Mouse (Mus musculus): ENCODE results near the gene Tubg1.
A peak's percentile ranks its signal among the peaks of the same experiment; 100 is the strongest.
"Not testable (repeated sequence)": the region's sequence is repeated elsewhere in the genome, so short reads cannot be mapped to it uniquely, and the experiment has no call there.

Tubg1 gene

DNA sequence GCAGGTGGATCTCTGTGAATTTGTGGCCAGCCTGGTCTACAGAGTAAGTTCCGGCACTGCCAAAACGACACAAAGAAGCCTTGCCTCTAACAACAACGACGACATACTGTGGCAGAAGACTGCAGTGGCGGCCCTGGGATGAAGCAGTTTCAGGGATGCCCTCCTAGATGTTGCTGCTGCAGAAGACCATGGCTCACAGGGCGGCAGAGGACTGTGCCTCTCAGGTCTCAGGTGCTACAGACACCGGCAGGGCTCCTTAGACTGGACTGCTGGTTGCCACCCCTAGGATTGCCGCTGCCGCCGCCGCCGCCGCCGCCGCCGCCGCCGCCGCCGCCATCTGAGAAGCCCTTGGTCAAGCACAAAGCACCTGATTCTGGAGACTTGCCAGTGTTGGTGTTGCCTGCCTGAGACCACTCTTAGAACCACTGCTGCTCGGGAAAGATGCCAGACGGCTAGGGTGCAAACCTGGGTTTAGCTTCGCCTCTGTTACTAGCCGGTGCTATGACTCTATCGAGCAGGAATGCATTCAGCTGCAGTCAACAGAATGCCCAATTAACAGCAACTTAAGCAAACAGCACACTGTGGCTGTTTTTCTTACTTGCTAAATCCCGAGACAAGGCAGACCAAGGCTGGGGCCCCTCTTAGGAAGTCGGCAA is 20.6 kb downstream of the Tubg1 start:
- DNase-seq (ENCODE audit: extremely low spot score), result no peak

DNA sequence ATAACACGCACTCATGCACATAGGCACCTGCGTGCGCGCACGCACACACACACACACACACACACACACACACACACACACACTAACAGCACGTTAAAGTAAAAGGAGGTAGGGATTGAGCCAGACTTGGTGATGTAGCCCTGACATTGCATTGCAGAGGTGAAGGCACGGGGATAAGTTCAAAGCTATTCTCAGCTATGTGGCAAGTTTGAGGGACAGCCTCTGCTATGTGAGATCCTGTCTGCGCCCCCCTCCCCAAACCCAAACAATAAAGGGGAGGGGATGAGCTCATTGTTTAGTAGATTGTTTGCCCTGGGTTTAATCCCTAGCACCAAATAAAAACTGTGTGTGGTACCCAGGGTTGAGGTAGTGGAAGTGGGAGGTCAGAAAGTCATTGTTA is 21.4 kb downstream of the Tubg1 start:
- no peak for DNase-seq (ENCODE audit: extremely low spot score)

- DNase-seq (ENCODE audit: extremely low spot score), result no peak
Observed at GRCm38 (mm10) chr11:101142215-101142967, 22.7 kb downstream of the Tubg1 start.

DNA sequence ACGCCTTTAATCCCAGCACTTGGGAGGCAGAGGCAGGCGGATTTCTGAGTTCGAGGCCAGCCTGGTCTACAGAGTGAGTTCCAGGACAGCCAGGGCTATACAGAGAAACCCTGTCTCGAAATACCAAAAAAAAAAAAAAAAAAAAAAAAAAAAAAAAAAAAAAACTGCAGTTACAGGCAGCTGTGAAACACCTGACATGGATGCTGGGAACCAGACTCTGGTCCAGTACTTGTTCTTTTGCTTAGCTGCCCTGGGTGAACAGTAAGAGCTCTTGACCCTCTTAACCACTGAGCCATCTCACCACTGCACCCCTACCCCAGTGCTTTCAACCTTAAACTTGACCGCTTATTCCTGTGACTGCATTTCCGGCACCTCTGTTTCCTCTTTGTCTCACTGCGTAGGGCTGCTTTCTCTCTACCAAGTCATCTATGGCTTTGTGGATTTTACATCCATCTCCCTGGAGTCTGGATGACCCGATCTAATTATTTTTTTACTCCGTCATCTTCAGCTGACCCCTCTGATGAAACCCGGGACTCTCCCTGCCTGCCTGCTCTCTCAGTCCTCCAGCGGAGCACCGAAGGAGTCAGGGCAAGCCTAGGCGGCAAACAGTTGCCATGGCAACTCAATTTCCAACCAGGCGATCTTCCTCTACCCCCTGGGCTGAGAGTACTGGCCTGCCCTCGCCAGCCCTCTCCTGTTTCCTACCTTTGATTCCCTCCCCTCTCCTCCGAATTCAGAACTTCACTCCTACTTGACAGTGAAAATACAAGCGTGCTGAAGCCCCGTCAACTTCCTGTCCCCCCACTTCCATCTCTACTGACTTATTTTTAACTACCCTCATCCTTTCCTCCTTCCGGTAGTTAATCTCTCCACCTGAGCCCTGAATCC is 23.8 kb downstream of the Tubg1 start:
- peak; percentile 55 for DNase-seq (ENCODE audit: extremely low spot score)

DNA sequence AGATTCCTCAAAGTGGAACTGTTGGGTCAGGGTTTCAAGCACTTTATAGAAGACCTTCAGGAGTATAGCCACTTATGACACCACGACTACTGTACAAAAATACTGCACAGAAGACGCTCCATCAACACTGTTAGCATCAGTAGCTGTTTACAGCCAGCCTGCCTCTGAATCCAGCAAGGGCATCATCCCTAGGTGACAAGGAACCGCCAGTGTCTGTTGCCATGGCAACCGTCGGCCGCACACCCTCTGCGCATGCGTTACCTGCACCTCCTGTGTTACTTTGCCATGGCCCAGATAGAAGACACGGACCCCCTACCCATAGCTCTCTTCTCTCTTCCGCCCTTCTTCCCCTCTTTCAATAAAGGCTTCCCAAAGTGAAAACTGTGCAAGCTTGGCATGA is 26.6 kb downstream of the Tubg1 start:
- DNase-seq (ENCODE audit: extremely low spot score), result peak; percentile 43

DNA sequence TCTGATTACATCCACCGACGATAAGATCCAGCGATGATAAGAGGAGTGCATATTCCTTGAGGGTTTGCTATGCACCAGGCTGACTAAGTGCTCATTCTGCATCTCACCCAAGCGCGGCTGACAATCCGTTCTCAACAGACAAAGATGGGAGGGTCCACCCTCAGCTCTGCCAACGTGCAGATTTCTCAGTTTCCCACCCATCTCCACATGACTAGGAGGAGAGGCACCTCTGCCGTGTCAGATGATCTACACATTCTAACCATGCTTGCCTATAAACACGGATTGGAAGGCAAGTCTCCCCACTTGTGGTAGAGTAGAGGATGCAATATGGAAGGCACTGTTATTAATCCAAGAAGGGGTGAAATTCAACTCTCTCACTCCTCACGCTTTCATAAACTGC is 29.0 kb downstream of the Tubg1 start:
- no peak for DNase-seq (ENCODE audit: extremely low spot score)

GRCm38 (mm10) chr11:101149178-101150105 is 29.7 kb downstream of the Tubg1 start:
- DNase-seq (ENCODE audit: extremely low spot score), result no peak

DNA sequence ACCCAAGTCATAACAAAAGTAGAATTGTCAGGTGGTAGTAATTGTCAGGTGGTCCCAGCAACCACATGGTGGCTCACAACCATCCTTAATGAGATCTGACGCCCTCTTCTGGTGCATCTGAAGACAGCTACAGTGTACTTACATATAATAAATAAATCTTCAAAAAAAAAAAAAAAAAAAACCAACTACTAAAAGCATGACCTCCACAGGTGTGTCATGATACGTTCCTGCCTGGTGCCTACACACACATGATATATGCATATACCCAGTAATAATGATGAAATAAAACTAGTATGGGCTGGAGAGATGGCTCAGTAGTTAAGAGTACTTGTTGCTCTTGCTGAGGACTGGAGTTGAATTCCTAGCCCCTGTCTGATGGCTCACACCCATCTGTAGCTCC is 31.3 kb downstream of the Tubg1 start:
- DNase-seq (ENCODE audit: extremely low spot score), result no peak

DNA sequence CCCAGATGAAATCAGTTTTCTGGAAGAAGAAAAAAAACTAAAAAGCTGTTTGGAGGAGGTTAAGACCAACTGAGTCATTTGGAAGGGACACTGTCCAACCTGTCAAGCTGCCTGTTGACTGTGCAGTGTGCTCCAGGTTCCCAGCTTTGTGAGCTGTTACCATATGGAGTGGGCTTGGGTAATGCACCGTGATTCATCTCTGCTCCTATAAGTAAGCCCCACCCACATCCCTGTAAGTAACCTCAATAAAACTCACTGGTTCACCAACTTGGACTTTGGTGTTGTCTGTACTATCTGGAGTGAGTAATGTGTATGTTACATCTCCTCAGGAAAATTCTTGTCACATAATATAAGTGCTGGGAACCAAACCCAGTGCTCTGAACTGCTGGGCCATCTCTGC is 33.1 kb downstream of the Tubg1 start:
- DNase-seq (ENCODE audit: extremely low spot score), result no peak

GRCm38 (mm10) chr11:101154648-101155047 is 34.9 kb downstream of the Tubg1 start:
- DNase-seq (ENCODE audit: extremely low spot score), result no peak

DNA sequence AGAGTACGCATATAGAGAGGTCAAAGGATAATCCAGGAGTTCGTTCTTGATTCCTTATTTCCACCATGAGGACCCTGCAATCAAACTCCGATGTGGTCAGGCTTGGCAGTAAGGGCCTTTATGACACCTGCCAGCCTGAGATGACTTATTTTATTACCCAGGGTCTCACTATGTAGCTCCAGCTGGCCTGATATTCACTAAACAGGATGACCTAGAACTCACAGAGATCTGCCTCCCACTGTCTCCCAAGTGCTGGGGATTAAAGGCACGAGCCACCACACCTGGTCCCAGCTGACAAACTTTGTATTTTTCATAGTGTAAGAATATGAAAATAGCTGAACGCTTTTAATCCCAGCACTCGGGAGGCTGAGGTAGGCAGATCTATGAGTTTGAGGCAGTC is 35.4 kb downstream of the Tubg1 start:
- DNase-seq (ENCODE audit: extremely low spot score), result no peak

GRCm38 (mm10) chr11:101155728-101156371 is 36.1 kb downstream of the Tubg1 start, which contains the start of gene Tubg2:
Gene Tubg2 (plus strand): TSS chr11:101155907.
- DNase-seq (ENCODE audit: extremely low spot score), result peak; percentile 67

DNA sequence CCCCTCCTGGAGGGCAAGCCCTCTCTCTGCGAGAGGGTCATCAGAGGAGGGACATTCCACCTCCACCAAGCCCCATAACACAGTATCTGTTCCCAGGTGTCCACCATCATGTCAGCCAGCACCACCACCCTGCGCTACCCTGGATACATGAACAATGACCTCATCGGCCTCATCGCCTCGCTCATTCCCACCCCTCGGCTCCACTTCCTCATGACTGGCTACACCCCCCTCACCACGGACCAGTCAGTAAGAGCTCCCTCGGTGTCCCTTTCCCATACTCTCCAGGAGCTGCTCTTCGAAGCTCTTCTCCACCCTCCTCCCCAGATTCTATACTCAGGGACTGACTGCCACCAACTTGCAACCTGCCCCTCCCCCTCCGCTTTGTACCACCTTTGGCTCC is 40.4 kb downstream of the Tubg1 start:
- not testable (repeated sequence) for DNase-seq (ENCODE audit: extremely low spot score)

DNA sequence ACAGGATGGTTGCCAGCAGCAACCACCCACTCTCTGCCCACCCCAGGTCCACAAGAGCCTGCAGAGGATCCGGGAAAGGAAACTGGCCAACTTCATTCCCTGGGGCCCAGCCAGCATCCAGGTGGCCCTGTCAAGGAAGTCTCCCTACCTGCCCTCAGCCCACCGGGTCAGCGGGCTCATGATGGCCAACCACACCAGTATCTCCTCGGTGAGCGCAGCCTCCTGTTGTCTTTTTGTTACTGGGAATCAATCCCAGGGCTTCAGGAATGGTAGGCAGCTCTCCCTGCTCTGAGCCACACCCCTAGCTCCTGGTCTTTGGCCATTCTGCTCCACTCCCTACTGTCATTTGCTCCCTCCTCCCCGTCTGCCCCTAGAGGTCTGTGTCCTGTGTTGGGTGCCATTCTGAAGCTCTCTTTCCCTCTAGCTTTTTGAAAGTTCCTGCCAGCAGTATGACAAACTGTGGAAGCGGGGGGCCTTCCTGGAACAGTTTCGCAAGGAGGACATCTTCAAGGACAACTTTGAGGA is 41.3 kb downstream of the Tubg1 start:
- DNase-seq (ENCODE audit: extremely low spot score), result not testable (repeated sequence)

- DNase-seq (ENCODE audit: extremely low spot score), result no peak
Observed at GRCm38 (mm10) chr11:101161551-101161950, 41.8 kb downstream of the Tubg1 start.

GRCm38 (mm10) chr11:101162301-101162700 is 42.6 kb downstream of the Tubg1 start:
- DNase-seq (ENCODE audit: extremely low spot score), result no peak

DNA sequence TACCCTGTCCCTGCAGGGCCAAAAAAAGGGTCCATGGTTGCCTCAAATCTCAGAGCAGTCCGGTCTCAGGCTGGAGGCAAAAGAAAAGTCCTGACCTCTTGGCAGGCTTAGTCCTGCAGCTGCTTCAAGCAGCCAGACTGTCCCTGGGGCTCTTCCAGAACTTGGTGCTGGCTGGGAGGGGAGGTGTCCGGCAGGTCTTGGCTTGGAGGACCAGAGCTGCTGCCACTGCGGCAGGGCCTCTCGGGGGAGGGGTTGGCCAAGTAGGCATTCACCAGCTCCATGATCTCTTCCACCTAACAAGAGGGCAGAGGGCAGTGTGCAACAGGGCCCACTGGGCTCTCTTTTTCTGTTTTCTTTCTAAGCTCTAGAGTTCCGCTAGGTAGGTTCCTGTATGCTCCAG is 43.0 kb downstream of the Tubg1 start:
- DNase-seq (ENCODE audit: extremely low spot score), result no peak

- no peak for DNase-seq (ENCODE audit: extremely low spot score)
Observed at GRCm38 (mm10) chr11:101163476-101164350, 44.0 kb downstream of the Tubg1 start.

DNA sequence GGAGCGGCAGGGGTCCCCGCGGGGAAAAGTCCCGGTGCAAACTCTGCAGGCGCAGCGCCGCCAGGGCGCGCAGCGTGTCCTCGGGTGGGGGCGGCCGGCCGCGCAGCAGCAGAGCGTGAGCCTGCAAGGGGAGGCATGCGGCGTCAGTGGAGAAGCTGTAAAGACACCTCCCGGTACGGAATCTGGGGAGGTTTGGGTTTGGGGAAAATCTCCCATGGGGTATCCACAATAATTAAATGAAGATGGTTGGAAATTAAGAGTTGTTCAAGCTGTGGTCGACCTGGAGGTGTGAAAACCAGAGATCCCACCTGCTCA is 44.6 kb downstream of the Tubg1 start:
- DNase-seq (ENCODE audit: extremely low spot score), result no peak
